Mouse (Mus musculus) A20 (cell line): ENCODE measurements at regions not wholly inside any gene's neighbourhood (a gene's known extent, or its start where the extent isn't known, plus 50 kb on each side); places are given as distances from the start of the nearest gene placed in this dataset.

ENCODE experiments used
- DNase-seq: peaks from one replicate; pipeline ENCODE4 v3.0.0-alpha.2; 2011; ENCODE audit warnings: low read depth, low spot score

GRCm38 (mm10) chr5:21109030-21109429 is 53.3 kb upstream of the Ptpn12 start:
- no peak for DNase-seq

DNA sequence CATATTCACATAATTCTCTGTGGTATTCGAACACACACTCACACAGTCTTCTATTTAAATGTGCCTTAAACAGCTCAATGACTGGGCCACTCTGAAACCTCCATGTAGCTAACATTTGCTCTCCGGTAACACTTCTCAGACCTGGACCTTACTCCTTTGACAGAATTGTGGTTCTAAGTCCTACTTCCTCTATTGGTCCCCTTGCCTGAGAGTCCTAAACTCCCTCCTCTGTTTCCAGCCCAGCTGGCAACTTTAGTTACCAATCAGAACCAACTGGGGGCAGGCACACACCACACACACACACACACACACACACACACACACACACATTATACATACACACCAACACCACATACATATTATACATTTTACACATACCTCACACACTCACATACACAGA is 57.7 kb upstream of the Ptpn12 start:
- peak; percentile 47 for DNase-seq

GRCm38 (mm10) chr5:21115552-21115951 is 59.8 kb upstream of the Ptpn12 start:
- DNase-seq, result no peak

DNA sequence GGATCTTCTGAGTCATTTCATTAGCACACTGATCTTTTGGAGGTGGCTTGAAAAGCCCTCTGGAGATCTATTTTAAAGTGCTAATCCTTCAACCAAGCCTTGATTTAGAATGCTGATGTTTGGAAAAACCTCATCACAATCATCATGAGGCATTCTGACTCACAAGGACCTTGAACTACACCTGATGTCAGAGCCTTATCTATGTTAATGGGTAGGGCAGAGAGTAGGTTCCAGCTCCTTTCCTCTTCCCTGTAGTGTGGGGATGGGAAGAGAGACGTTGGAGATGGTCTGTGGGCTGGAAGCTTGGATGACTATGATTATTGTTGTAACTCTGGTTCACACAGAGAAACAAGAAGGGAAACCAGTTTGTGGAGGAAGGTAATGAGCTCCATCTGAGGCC is 63.0 kb upstream of the Gsap start:
- DNase-seq, result no peak

GRCm38 (mm10) chr5:21125085-21125484 is 61.0 kb upstream of the Gsap start:
- DNase-seq, result no peak

DNA sequence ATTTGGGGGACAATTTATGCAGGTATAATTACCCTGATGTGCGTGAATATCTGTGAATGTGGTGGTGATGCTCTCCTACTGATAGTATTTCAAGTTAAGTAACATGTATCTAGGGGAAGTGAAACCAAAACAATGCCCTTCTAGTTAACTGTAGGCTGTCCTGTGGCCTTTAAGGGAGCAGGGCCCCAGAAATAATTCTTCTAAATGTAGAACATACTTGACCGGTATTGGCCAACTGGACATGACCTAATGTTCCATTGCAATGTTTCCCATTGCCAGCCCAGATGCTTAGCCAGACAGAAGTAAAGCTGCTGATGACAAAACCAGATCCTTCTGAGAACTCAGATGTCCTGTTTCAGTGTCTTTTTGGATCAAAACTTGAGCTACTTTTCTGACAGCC is 54.9 kb upstream of the Gsap start:
- DNase-seq, result peak; percentile 80

DNA sequence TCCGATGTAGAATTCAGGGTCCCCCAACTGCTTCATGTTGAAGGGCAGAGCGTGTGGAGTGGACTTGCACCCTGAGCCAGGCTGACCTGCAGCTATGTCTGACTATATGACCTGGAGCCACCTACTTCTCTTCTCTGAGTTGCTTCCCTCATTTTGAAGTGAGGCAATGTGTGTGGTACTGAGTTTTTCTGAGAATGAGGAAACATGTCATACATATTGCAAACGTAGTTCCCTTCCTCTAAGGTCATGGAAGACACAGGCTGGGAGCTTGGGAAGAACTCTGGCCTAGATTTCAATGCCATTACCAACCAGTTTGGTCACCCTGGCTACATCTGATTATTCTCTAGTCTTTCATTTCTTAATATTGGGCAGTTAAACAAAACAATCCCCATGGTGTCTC is 54.1 kb upstream of the Gsap start:
- DNase-seq, result no peak

- DNase-seq, result no peak
Observed at GRCm38 (mm10) chr5:21135476-21135875, 50.6 kb upstream of the Gsap start.

GRCm38 (mm10) chr5:21136081-21136480 is 50.0 kb upstream of the Gsap start:
- DNase-seq, result no peak
